Mouse (Mus musculus): ENCODE results near the gene Selenof.
"Not testable (repeated sequence)": the region's sequence is repeated elsewhere in the genome, so short reads cannot be mapped to it uniquely, and the experiment has no call there.

Selenof gene

GRCm38 (mm10) chr3:144604205-144604604 lies 34.1 kb downstream of the Selenof start:
- DNase-seq: no peak

GRCm38 (mm10) chr3:144605811-144606210 lies 35.7 kb downstream of the Selenof start:
- DNase-seq: not testable (repeated sequence)

- DNase-seq: peak in 1 of 2 experiments; percentile 14
Measured at GRCm38 (mm10) chr3:144606449-144606848, 36.3 kb downstream of the Selenof start.

- DNase-seq: no peak
Measured at GRCm38 (mm10) chr3:144608090-144608489, 38.0 kb downstream of the Selenof start.

- no peak for DNase-seq
Measured at GRCm38 (mm10) chr3:144610759-144611158, 40.7 kb downstream of the Selenof start.

GRCm38 (mm10) chr3:144611626-144612271 lies 41.6 kb downstream of the Selenof start:
- DNase-seq: no peak

- no peak for DNase-seq
Measured at GRCm38 (mm10) chr3:144612382-144612781, 42.3 kb downstream of the Selenof start.

- no peak for DNase-seq
Measured at GRCm38 (mm10) chr3:144614277-144614676, 44.2 kb downstream of the Selenof start.

GRCm38 (mm10) chr3:144614698-144615097 lies 44.6 kb downstream of the Selenof start:
- no peak for DNase-seq

GRCm38 (mm10) chr3:144615459-144615858 lies 45.4 kb downstream of the Selenof start:
- DNase-seq: no peak

GRCm38 (mm10) chr3:144616654-144617425 lies 46.7 kb downstream of the Selenof start:
- peak; percentile 81 to 89 for DNase-seq

- no peak for DNase-seq
Measured at GRCm38 (mm10) chr3:144617633-144618180, 47.6 kb downstream of the Selenof start.

GRCm38 (mm10) chr3:144622930-144623612 lies 53.0 kb downstream of the Selenof start:
- no peak for DNase-seq

GRCm38 (mm10) chr3:144625691-144626090 lies 55.6 kb downstream of the Selenof start:
- no peak for DNase-seq

- no peak for DNase-seq
Measured at GRCm38 (mm10) chr3:144628005-144628914, 58.2 kb downstream of the Selenof start.

GRCm38 (mm10) chr3:144628915-144629230 lies 58.8 kb downstream of the Selenof start:
- no peak for DNase-seq

- no peak for DNase-seq
Measured at GRCm38 (mm10) chr3:144635236-144635635, 65.1 kb downstream of the Selenof start.

- no peak for DNase-seq
Measured at GRCm38 (mm10) chr3:144638110-144638509, 68.0 kb downstream of the Selenof start.

GRCm38 (mm10) chr3:144639387-144639786 lies 69.3 kb downstream of the Selenof start:
- no peak for DNase-seq

GRCm38 (mm10) chr3:144640033-144640432 lies 69.9 kb downstream of the Selenof start:
- DNase-seq: no peak

GRCm38 (mm10) chr3:144642141-144642540 lies 72.0 kb downstream of the Selenof start:
- DNase-seq: no peak

- no peak for DNase-seq
Measured at GRCm38 (mm10) chr3:144643301-144643871, 73.3 kb downstream of the Selenof start.
